Mouse (Mus musculus) kidney, adult 9 months (tissue): ENCODE results near the gene Tfap2a.

Source experiments
- DNase-seq: peaks from one replicate; pipeline ENCODE4 v3.0.0; 2022

Tfap2a gene

GRCm38 (mm10) chr13:40738196-40738880, at the start of gene Tfap2a:
Tfap2a (minus strand) TSS chr13:40738376.
- DNase-seq = peak; percentile 57

DNA sequence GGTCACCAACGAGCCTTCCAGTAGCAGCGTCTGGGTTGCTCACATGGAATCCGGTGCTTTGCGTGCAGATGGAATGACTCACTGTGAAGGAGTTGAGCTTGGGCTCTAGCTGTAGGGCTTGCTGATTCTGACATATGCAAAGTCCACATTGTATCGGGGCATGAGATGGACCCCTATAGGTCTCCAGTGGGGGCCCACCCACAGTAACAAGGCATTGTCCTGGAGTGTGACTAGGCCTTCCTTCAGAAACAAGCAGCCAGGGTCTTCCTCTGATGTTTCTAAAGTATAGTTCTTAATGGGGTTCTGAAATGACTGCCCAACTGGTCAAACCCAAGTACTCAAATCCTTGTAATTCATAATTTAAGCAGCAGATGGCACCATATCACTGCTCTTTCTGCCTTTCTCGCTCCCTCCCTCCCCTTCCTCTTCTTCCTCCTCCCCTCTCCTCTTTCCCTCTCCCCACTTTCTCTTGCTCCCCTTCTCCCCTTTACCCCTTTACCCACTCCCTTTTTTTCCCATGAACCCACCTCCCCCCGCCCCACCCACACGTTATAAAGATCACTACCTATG, 46.1 kb upstream of the Tfap2a start:
- DNase-seq = peak; percentile 32

DNA sequence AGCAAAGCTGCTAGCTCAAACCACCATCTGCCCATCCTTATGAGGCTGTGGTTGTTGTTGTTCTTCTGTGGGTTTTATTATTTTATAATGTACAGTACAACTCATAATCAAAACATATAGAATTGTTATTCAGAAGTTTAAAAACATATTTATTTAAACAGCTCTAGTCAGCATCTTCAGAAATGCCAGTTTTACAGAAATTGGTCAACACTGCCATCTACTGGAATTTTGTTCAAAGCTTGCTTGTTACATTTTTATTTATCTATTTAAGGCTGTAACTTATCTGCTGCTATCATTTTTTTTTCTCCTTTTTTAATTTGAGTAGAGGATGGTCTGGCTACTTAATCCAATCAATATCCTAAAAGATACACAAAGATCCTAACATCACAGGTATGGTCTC, 19.8 kb upstream of the Tfap2a start:
- peak; percentile 22 for DNase-seq

DNA sequence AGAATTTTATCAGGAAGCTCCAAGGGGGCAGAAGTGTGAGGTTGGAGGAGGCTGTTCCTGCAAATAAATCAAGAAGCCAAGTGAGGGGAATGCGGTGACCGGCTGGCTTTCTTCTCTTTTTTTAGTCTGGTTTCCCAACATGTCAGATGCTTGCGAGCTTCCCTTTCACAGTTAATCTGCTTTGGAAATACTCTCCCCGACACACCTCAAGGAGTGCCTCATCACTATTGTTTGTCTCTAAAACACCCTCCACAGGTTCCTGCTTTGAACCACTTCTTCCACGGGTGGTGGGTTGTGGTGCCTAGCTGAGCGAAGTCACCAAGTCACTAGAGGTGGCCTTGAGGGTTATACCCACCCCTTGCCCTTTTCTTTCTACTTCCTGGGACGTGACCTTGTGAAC, 18.2 kb upstream of the Tfap2a start:
- DNase-seq = no peak

- DNase-seq = no peak
These were observed 15.9 kb upstream of the Tfap2a start for GRCm38 (mm10) chr13:40754091-40754490.

DNA sequence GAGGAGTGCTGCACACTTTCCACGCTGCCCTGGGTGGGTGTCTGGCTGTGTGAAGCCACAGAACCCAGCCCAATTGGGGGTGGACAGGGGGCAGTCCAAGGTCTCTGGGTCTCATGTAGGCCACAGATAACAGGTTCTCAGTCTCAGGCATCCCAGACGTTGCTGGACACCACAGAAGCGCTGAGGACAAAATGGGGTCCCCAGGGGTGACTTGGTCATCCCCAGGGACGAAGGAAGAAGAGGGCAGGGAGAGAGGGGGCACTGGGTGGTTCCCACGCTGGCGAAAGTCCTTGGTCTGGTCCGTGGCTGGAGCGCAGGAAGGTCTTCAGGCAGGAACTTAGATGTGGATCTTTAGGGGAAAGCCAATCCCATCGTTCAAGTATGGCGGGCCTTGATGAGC, 13.7 kb upstream of the Tfap2a start:
- no peak for DNase-seq

- no peak for DNase-seq
These were observed 11.4 kb upstream of the Tfap2a start for GRCm38 (mm10) chr13:40749603-40749905.

- no peak for DNase-seq
These were observed 10.8 kb upstream of the Tfap2a start for GRCm38 (mm10) chr13:40748785-40749602.

DNA sequence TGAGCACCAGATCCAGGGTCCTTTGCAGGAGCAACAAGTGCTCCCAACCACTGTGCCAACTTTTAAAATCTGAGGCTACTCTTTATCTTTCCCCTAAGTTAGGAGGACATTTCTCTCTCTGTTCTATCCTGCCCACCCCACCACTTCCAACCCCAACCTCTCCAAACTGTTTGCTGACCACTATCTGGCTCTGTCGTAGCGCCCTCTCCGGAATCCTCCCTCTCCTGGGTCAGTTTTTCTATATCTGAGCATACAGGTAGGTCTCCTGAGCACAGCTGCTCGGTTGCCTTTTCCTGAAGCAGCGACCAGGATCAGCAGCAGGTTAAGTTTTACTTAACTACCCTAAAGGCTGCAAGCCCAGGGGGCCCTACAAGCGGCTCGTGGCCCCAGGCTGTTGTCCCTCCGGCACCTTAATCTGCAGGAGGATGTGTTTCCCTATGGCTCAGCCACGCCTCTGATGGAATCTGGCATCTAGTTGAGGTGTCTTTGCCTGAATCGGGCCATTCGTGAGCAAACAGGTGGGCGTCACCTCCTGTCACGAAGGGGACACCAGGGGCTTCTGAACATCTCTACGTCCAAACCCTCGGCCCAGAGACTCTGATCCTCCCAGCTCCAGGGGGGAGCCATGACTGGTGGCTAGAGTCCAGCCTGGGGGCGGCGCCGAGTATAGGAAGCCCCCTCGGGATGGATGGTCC, 6.1 kb upstream of the Tfap2a start:
- no peak for DNase-seq

GRCm38 (mm10) chr13:40743221-40743620, 5.0 kb upstream of the Tfap2a start:
- DNase-seq = no peak

GRCm38 (mm10) chr13:40741841-40742550, 3.8 kb upstream of the Tfap2a start:
- DNase-seq = no peak

- no peak for DNase-seq
These were observed 3.3 kb upstream of the Tfap2a start for GRCm38 (mm10) chr13:40741436-40741835.

GRCm38 (mm10) chr13:40740727-40741360, 2.7 kb upstream of the Tfap2a start:
- no peak for DNase-seq

- no peak for DNase-seq
These were observed 1.7 kb upstream of the Tfap2a start for GRCm38 (mm10) chr13:40739901-40740300.

- no peak for DNase-seq
These were observed 1.0 kb upstream of the Tfap2a start for GRCm38 (mm10) chr13:40739121-40739650.

DNA sequence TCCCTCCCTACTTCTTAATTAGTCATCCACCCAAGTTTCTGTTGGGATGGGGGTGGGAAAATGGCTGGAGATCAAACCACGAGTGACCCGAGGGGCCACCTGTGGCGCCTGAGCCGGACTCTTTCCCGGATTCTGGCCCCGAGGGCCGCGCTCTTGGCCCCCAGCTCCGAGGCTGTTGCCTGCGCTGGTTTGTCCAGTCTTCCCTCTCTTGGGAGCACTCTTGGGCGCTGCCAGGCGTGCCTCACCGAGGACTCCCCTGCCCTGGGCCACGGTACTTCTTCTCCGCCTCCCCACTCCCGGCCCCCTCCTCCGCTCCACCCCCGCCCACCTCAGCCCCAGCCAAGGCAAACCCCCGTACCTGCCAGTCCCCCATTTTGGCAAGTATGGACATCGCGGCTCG, 415 bp downstream of the Tfap2a start:
- DNase-seq = no peak

GRCm38 (mm10) chr13:40737099-40737498, 1.1 kb downstream of the Tfap2a start:
- DNase-seq = no peak

GRCm38 (mm10) chr13:40736107-40736780, 1.9 kb downstream of the Tfap2a start:
- DNase-seq = no peak

- no peak for DNase-seq
These were observed 2.6 kb downstream of the Tfap2a start for GRCm38 (mm10) chr13:40735416-40736106.

DNA sequence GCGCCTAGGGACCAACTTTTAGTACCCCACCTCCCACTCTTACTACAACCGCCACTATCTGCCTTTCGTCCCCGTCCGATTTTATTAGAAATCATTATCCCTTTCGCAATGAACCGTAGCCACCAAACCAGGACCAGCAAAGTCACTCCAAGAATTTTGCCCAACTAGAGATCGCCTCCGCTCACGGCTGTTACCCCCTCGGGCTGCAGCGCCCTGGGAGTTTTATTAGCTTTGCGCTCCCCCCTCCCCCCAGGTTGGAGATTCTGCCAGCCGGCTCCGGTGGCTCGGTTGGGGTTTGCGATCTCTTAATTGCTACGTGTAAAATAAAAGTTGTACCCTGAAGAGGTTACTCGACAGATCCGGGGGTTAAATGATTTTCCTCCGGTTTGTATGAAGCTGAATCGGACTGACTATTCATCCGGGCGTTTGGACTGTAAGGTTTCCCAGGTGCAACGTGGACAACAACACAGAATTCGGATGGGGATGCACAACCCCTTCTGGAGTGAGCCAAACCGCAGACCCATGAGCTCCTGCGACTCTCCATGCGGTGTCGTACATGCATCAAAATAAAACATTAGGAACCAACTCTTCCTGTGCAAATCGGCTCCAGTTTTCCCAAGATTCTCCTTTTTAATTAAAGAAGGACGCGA, 3.7 kb downstream of the Tfap2a start:
- no peak for DNase-seq
